Mouse (Mus musculus) retina, postnatal 7 days (tissue): ENCODE data around the gene Shank2.

Experiments
- DNase-seq: peaks from one replicate; pipeline ENCODE4 v3.0.0-alpha.2; 2012; ENCODE audit warnings: low read depth, low spot score

Shank2 gene

DNA sequence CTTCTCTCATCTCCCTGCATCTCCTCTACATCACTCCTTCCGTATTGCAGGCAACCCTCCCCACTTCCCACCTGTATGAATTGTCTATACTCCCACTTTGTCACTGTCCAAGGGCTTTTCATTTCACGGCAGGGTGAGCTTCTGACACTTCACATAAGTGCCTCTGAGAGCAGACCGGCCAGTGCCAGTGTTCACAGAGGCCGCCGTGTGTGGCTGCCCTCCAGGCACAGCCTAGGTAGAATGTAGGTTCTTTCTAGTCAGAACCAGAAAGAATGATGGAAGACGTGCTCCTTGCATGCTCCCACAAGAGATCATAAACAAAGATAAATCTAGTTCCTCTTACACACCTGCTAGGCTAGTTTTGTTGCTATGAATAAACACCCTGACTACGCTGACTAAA lies 265.0 kb downstream of the Shank2 start:
- DNase-seq = no peak

GRCm38 (mm10) chr7:144268329-144268728 lies 266.6 kb downstream of the Shank2 start:
- DNase-seq = no peak

- DNase-seq = no peak
These were observed 267.1 kb downstream of the Shank2 start for GRCm38 (mm10) chr7:144268778-144269177.

DNA sequence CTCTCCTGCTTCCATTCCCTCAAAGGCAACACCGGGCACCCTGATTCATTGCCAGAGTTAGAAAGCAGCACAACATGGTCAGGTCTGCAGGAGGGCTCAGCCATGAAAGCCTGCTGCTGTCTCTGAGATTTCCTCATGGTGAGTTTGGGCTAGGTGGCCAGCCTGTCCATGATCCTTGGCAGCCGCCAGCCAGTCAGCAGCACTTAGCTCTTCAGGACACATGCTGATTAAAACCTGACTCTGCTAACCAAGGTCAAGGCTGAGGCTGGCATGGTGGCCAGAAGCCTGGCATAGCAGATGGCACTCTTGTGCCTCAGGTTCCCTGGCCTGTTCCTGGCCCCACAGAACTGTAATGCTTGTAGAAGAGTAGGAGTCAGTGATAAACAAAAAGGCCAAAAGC lies 269.3 kb downstream of the Shank2 start:
- DNase-seq = no peak

GRCm38 (mm10) chr7:144278703-144279102 lies 277.0 kb downstream of the Shank2 start:
- no peak for DNase-seq

- DNase-seq = no peak
These were observed 282.0 kb downstream of the Shank2 start for GRCm38 (mm10) chr7:144283701-144284100.

GRCm38 (mm10) chr7:144284241-144285065 lies 282.7 kb downstream of the Shank2 start:
- peak; percentile 24 for DNase-seq

DNA sequence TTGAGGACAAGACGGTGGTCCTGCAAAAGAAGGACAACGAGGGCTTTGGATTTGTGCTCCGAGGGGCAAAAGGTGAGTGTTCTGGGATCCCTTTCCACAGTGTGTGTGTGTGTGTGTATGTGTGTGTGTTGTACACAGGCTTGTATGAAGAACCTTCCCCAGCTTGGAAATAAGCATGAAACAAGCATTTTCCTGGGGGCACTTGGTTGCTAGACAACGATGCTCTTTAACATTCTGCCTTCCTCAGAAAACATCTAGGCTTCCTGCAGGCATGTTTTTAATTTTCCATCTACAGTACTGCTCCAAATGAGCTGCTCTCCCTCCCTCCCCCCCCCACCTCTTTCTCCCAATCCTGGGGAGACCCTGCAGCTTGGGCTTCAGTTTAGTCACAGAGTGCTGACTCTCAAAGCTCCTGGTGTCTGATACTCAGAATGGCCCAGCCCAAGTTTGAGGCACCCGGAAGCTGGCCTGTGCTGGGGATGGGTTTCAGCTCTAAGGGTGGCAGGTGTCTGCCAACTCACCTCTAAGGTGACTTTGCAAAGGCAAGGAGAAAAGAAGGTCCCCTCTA lies 283.4 kb downstream of the Shank2 start:
- DNase-seq = no peak

DNA sequence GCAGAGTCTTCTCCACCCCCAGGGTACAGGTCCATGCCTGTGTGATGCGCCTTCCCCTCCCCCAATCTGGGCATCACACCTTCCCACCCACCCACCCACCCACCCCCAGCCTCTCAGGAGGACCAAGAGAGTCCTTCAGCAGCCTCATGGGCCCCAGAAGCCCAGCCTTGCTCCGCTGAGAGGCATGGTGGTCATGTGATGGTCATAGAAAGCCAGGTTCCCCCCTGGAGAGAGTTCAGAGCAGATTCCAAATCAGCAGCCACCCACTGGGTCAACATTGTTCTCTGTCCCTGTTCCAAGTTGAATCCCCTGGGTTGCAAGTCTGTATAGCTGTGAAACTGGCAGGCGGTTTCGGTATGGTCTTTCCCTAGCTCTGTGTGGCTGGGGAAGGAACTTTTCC lies 284.2 kb downstream of the Shank2 start:
- no peak for DNase-seq

DNA sequence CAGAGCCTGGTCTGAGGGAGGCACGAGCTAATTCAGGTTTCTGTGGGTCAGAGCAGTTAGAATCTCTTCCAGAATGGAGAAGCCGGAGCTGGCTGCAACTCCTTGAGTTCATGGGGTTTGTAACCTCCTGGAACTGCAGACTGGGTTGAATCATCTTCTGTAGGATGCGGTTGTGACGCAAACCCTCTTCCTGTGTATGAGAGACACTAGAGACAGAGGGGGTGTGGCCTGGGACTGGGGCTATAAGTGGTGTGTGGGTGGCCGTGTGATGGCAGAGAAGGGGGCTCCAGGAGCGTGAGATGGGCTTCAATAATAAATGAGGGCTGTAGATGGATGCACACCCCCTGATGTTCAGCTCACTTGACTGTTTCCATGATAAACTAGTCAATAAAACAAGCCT lies 286.3 kb downstream of the Shank2 start:
- DNase-seq = no peak

- no peak for DNase-seq
These were observed 289.8 kb downstream of the Shank2 start for GRCm38 (mm10) chr7:144291478-144291877.

DNA sequence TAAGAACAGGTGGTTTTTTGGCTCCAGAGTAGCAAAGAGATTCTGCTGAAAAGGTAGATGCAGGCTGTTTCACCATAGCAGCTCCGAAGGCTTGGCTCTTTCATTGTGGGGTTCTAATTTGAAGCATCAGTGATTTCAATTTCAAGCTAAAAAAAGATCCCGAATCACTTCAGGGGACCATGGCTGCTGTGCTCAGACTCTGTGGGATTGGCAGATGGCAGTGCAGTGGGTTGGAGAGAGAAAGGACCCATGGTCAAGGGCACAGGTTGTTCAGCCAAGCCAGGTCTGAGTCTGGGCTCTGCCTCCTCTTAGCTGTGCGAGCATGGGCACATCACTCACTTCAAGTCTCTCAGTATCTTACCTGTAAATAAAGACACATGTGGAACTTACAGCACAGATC lies 291.9 kb downstream of the Shank2 start:
- no peak for DNase-seq

DNA sequence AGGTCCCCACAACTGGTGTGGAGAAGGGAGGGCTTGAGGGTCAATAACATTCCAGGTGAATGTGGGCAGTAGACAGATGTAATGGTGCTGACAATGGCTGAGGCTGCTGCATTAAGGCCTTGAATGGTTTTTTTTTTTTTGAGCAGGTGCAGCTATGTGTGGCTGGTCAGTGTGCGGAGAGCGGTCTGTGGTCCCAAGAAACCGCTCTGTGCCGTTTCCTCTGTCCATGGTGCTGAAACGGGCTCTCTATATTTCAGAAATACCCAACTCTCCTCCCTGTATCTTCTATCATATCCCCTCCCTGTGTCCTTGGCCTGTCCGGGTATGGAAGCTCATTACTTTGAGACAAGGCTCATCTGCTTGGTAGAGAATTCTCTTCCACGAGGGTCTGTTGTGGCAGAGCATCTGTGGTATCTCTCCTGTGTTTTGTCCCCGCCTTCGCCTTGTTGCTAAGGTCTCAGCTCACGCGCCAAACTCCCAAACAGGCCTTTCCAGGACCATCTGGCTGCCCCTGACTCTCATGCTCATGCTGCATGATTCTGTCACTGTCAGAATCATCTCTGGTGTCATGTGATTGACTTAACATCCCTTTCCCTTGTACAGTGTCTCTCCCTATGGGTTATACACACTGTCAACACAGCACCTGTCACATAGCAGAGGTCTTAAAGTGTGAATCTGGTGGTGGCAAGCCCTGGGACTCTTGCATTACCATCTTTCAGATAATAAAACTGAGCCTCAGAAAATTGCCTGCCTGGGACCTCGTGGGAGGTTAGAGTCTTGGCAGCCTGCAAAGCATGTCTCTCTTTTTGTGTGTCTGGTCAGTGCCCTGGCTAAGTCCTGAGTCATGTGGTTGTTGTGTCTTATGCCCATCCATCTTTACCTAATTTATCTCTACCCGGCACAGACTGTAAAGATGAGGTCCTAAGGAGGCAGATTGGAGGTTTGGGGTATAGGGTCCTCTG lies 292.8 kb downstream of the Shank2 start:
- DNase-seq = no peak

DNA sequence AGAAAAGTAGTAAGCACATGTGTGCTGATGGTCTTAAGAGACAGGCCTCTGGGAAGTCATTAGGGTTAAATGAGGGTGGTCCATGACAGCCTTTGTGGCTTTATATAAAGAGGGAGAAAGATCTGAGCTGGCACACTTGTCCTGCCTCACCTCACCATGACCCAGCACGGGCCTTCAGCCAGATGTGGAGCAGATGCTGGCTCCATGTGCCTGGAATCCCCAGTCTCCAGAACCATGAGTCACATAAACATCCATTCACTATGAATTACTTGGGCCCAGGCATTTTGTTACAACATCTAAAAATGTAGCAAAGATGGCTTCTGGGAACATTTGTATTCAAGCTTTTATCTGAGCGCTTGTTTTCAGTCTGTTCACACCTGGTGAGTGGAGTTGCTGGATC lies 297.6 kb downstream of the Shank2 start:
- DNase-seq = no peak

DNA sequence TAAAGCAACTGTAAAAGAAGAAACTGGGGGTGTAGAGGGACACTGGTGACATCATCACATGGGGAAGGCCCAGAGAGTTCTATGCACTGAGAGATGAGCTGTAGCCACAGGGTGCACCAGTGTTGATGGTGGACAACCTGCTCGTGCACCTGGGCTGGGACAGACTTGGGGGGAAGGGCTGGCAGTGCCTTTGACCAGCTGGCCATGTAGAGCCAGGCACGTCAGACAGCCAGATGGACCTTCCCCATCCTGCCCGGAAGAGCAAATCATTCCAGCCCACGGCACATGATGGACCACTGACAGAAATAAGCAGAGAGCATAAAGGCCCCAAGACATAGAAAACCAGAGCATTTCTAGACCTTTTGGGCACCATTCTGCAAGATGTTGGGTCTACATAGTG lies 299.9 kb downstream of the Shank2 start:
- no peak for DNase-seq

DNA sequence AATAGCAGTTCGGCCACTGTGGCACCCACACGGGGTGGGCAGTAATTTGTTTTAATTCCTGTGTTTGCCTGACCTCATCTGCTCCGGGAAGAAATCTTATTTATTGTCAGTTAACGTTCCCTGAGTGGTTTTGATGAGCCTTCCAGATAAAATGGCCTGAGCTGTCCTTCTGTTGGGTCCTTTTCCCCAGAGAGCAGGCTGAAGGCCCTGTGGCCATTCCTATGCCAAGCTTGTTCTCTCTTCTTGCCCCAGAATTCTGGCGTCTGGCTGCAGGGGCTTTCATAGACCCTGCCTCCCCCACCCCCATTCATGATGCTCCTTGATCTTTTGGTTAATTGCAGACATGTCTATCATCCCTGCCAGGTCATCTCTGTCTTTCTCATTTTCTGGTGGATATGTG lies 300.8 kb downstream of the Shank2 start:
- DNase-seq = no peak

- peak; percentile 29 for DNase-seq
These were observed 306.2 kb downstream of the Shank2 start for GRCm38 (mm10) chr7:144307853-144308409.

GRCm38 (mm10) chr7:144314438-144315105 lies 312.8 kb downstream of the Shank2 start:
- no peak for DNase-seq

DNA sequence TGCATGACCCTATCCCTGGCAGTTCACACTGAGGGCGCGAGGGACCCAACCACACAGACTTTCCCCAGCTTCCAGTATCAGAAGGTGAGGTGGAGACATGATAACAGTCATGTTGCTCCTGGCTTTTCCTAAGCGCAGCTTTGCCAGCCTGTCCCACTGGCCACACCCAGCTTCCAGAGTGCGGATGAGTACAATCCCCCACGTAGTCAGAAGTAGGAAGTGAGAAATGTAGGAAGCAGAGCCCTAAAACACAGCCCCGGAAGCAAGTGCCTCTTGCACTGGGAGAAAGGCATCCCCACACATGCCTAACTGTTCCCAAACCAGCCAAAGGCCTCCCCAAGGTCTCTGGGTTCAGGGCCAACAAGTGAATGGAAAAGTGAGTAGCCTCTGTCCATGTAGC lies 314.5 kb downstream of the Shank2 start:
- no peak for DNase-seq

- no peak for DNase-seq
These were observed 315.1 kb downstream of the Shank2 start for GRCm38 (mm10) chr7:144316797-144317196.

DNA sequence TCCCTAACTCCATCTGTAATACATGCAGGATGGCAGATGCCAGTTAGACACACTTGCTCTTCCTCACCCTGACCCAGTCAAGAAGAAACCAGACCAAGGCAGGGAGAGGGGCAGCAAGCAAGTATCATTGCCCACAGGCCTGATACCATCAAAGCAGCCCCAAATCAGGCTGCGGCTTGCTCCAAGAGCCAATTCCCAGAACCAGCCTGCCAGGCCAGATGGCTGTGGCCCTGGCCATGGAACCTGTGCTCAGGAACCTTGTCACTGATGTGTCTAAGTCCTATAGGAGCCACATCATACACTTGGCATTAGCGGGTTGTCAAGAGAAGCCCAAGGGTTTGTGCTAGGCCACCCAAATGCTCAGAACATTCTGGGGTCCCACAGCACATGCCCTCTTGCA lies 322.3 kb downstream of the Shank2 start:
- no peak for DNase-seq
